Mouse (Mus musculus) ES-E14 (cell line): ENCODE results near the gene Kcnh1. TPM values are rescaled to one million over a fixed set of nuclear protein-coding genes. Genes with fewer than 3 reads are reported as not detected.

ENCODE experiments used
- DNase-seq: peaks from one replicate; pipeline ENCODE4 v3.0.0-alpha.2; 2013; ENCODE audit warnings: low read depth, low spot score
- H3K27ac ChIP-seq: 2 replicates; pipeline ENCODE4 v1.5.1; 2012; ENCODE audit warnings: low read depth, mild to moderate bottlenecking, low read length, moderate library complexity, mixed read lengths; ENCODE audit not compliant: poor library complexity, insufficient read depth, severe bottlenecking
- H3K36me3 ChIP-seq: 2 replicates; pipeline ENCODE4 v1.6.1; 2012; ENCODE audit warnings: mild to moderate bottlenecking, low read length, moderate library complexity, mixed read lengths; ENCODE audit not compliant: control insufficient read depth, poor library complexity, insufficient read depth, severe bottlenecking
- H3K4me1 ChIP-seq, 2 experiments: fragments of 150-350 bp in 1 of 2; sonication (generic) in 1 of 2; 2 replicates each; pipeline ENCODE4 v1.6.1; 2012; ENCODE audit warnings: low read length in 2 of 2, mild to moderate bottlenecking in 1 of 2, mixed read lengths in 1 of 2; ENCODE audit not compliant: control insufficient read depth in 2 of 2, insufficient read depth in 2 of 2, poor library complexity in 1 of 2
- H3K4me3 ChIP-seq, 2 experiments: fragments of 150-350 bp in 1 of 2; sonication (generic) in 1 of 2; 2 replicates each; pipeline ENCODE4 v1.5.1; 2012; ENCODE audit warnings: low read length in 2 of 2, low read depth in 1 of 2, mild to moderate bottlenecking in 1 of 2, mixed read lengths in 1 of 2; ENCODE audit not compliant: insufficient read depth in 1 of 2, poor library complexity in 1 of 2, severe bottlenecking in 1 of 2
- H3K9ac ChIP-seq: 2 replicates; pipeline ENCODE4 v1.6.1; 2012; ENCODE audit warnings: low read depth, mild to moderate bottlenecking, low read length, mixed read lengths; ENCODE audit not compliant: poor library complexity, insufficient read depth, severe bottlenecking
- H3K9me3 ChIP-seq: fragments of 150-350 bp; sonication (generic); 2 replicates; pipeline ENCODE4 v1.6.1; 2012; ENCODE audit warnings: low read depth, mild to moderate bottlenecking, low read length; ENCODE audit not compliant: control insufficient read depth, insufficient read depth
- CHD2 ChIP-seq: IDR thresholded peaks from 2 replicates; pipeline ENCODE4 v1.6.1; 2014; ENCODE audit warnings: mild to moderate bottlenecking, low read depth, low read length, inconsistent platforms
- HCFC1 ChIP-seq: IDR thresholded peaks from 2 replicates; pipeline ENCODE4 v1.6.1; 2012; ENCODE audit warnings: low read length, inconsistent platforms, borderline replicate concordance; ENCODE audit not compliant: insufficient read depth
- MAFK ChIP-seq: IDR thresholded peaks from 2 replicates; pipeline ENCODE4 v1.6.1; 2014; ENCODE audit warnings: mild to moderate bottlenecking, low read depth, low read length, inconsistent platforms; ENCODE audit not compliant: insufficient read depth
- ZC3H11A ChIP-seq: IDR thresholded peaks from 2 replicates; pipeline ENCODE4 v1.6.1; 2012; ENCODE audit warnings: low read depth, mild to moderate bottlenecking, inconsistent platforms, low read length, borderline replicate concordance
- ZNF384 ChIP-seq: IDR thresholded peaks from 2 replicates; pipeline ENCODE4 v1.6.1; 2012; ENCODE audit warnings: low read depth, low read length, inconsistent platforms
- in situ Hi-C, 2 experiments: fragments of 600-800 bp; cut with MboI; formaldehyde crosslinking; loops; one replicate each; pipeline ENCODE4 v1.15.1; 2025; ENCODE audit warnings: low sequenced_read_pairs in 2 of 2, inconsistent platforms in 1 of 2; ENCODE audit not compliant: unreplicated experiment in 2 of 2
- total RNA-seq: library from RNA; depleted of rRNA; stranded (reverse); fragments of 300-350 nt; gene quantifications from 2 replicates; pipeline ENCODE4 v1.2.3, GENCODE M21; 2012

Kcnh1 gene
- total RNA-seq, 1 experiment: 0.71 TPM

GRCm38 (mm10) chr1:192512821-192513220 lies 322.2 kb downstream of the Kcnh1 start:
- H3K27ac ChIP-seq: no peak overlapping the region
- TF ChIP-seq ZC3H11A: no peak
- no peak for TF ChIP-seq ZNF384
- TF ChIP-seq HCFC1: no peak
- TF ChIP-seq CHD2: no peak
- no peak for TF ChIP-seq MAFK
- no peak overlapping the region for H3K4me3 ChIP-seq
- H3K4me1 ChIP-seq: peaks cover 16 to 19% of the 10 kb centered on the region in 2 experiments
- DNase-seq: no peak
- H3K36me3 ChIP-seq: no peaks in the 10 kb centered on the region
- no peak overlapping the region for H3K9ac ChIP-seq
- in situ Hi-C loops: no loop called here
- H3K9me3 ChIP-seq: no peaks in the 10 kb centered on the region

GRCm38 (mm10) chr1:192515373-192515772 lies 324.8 kb downstream of the Kcnh1 start:
- Histone ChIP-seq H3K36me3 (no peaks in the 10 kb centered on the region), H3K27ac (no peak overlapping the region), H3K9me3 (no peaks in the 10 kb centered on the region), H3K4me1 (peaks cover 18 to 25% of the 10 kb centered on the region in 2 experiments), H3K9ac (no peak overlapping the region), H3K4me3 (no peak overlapping the region)
- in situ Hi-C loops: no loop called here
- DNase-seq: no peak
- TF ChIP-seq CHD2 (no peak), MAFK (no peak), HCFC1 (no peak), ZNF384 (no peak), ZC3H11A (no peak)

GRCm38 (mm10) chr1:192519713-192520112 lies 329.1 kb downstream of the Kcnh1 start:
- H3K4me1 ChIP-seq: peaks cover 22 to 39% of the 10 kb centered on the region in 2 experiments
- H3K4me3 ChIP-seq: no peak overlapping the region
- H3K27ac ChIP-seq: no peak overlapping the region
- in situ Hi-C loops: no loop called here
- H3K9ac ChIP-seq: no peak overlapping the region
- no peak for DNase-seq
- H3K36me3 ChIP-seq: no peaks in the 10 kb centered on the region
- TF ChIP-seq ZNF384 (no peak), MAFK (peak; percentile 94)
- no peaks in the 10 kb centered on the region for H3K9me3 ChIP-seq

GRCm38 (mm10) chr1:192520836-192521435 lies 330.4 kb downstream of the Kcnh1 start:
- no peak for DNase-seq
- no peak for TF ChIP-seq HCFC1
- no peak for TF ChIP-seq MAFK
- TF ChIP-seq CHD2: no peak
- TF ChIP-seq ZNF384: no peak
- TF ChIP-seq ZC3H11A: no peak
- Histone ChIP-seq H3K36me3 (no peaks in the 10 kb centered on the region), H3K9ac (no peak overlapping the region), H3K9me3 (no peaks in the 10 kb centered on the region), H3K27ac (no peak overlapping the region), H3K4me1 (peaks cover 14 to 30% of the 10 kb centered on the region in 2 experiments), H3K4me3 (no peak overlapping the region)
- in situ Hi-C loops: no loop called here
